Mouse (Mus musculus): ENCODE measurements around the gene Nckap5l. TPM values are rescaled to one million over a fixed set of nuclear protein-coding genes. Genes with fewer than 3 reads are reported as not detected.
"Not testable (repeated sequence)": the region's sequence is repeated elsewhere in the genome, so short reads cannot be mapped to it uniquely, and the experiment has no call there.

The Nckap5l gene
- polyA plus RNA-seq, 1 experiment, result 4.0 TPM

GRCm38 (mm10) chr15:99456338-99456962 lies 1.1 kb downstream of the Nckap5l start:
- Histone ChIP-seq H3K27ac (ENCODE audit: control insufficient read depth, insufficient read depth, low read depth, low read length, poor library complexity) (no peak overlapping the region; the same call in 1 of the 2 replicates), H3K4me1 (ENCODE audit: control insufficient read depth, insufficient read depth, low read length) (no peaks in the 10 kb centered on the region; the same call in 1 of the 2 replicates), H3K4me3 (replicated peaks; ENCODE audit: control insufficient read depth, low read depth, low read length) (peak overlapping the region; percentile 37)
- 18% methylated on average over 7 of the region's 7 CpGs for WGBS
- TF ChIP-seq POLR2A (IDR thresholded peaks at IDR 0.05; ENCODE audit: borderline replicate concordance, control insufficient read depth, low read depth, low read length) (no peak), CTCF (IDR thresholded peaks at IDR 0.05; ENCODE audit: control insufficient read depth, insufficient read depth, low read length) (no peak)

- no peak for TF ChIP-seq POLR2A (IDR thresholded peaks at IDR 0.05; ENCODE audit: borderline replicate concordance, control insufficient read depth, low read depth, low read length)
- TF ChIP-seq CTCF (IDR thresholded peaks at IDR 0.05; ENCODE audit: control insufficient read depth, insufficient read depth, low read length), result no peak
- no peaks in the 10 kb centered on the region; the same call in none of the 2 replicates for H3K4me1 ChIP-seq (ENCODE audit: control insufficient read depth, insufficient read depth, low read length)
- 82% methylated on average over 3 of the region's 3 CpGs for WGBS
- H3K4me3 ChIP-seq (replicated peaks; ENCODE audit: control insufficient read depth, low read depth, low read length), result no peak overlapping the region
- H3K27ac ChIP-seq (ENCODE audit: control insufficient read depth, insufficient read depth, low read depth, low read length, poor library complexity), result no peak overlapping the region
Measured at GRCm38 (mm10) chr15:99455415-99455814, 2.1 kb downstream of the Nckap5l start.

GRCm38 (mm10) chr15:99454585-99455279 lies 2.8 kb downstream of the Nckap5l start:
- Histone ChIP-seq H3K4me1 (ENCODE audit: control insufficient read depth, insufficient read depth, low read length) (no peaks in the 10 kb centered on the region; the same call in none of the 2 replicates), H3K27ac (ENCODE audit: control insufficient read depth, insufficient read depth, low read depth, low read length, poor library complexity) (no peak overlapping the region), H3K4me3 (replicated peaks; ENCODE audit: control insufficient read depth, low read depth, low read length) (no peak overlapping the region)
- TF ChIP-seq POLR2A (IDR thresholded peaks at IDR 0.05; ENCODE audit: borderline replicate concordance, control insufficient read depth, low read depth, low read length) (no peak), CTCF (IDR thresholded peaks at IDR 0.05; ENCODE audit: control insufficient read depth, insufficient read depth, low read length) (no peak)
- 75% methylated on average over 7 of the region's 7 CpGs for WGBS

- peaks cover 6% of the 10 kb centered on the region for H3K4me1 ChIP-seq (ENCODE audit: control insufficient read depth, insufficient read depth, low read length)
- no peak overlapping the region for H3K27ac ChIP-seq (ENCODE audit: control insufficient read depth, insufficient read depth, low read depth, low read length, poor library complexity)
- H3K4me3 ChIP-seq (replicated peaks; ENCODE audit: control insufficient read depth, low read depth, low read length), result no peak overlapping the region
- 81% methylated on average over 11 of the region's 11 CpGs for WGBS
- no peak for TF ChIP-seq CTCF (IDR thresholded peaks at IDR 0.05; ENCODE audit: control insufficient read depth, insufficient read depth, low read length)
- TF ChIP-seq POLR2A (IDR thresholded peaks at IDR 0.05; ENCODE audit: borderline replicate concordance, control insufficient read depth, low read depth, low read length), result no peak
Measured at GRCm38 (mm10) chr15:99453153-99453900, 4.2 kb downstream of the Nckap5l start.

DNA sequence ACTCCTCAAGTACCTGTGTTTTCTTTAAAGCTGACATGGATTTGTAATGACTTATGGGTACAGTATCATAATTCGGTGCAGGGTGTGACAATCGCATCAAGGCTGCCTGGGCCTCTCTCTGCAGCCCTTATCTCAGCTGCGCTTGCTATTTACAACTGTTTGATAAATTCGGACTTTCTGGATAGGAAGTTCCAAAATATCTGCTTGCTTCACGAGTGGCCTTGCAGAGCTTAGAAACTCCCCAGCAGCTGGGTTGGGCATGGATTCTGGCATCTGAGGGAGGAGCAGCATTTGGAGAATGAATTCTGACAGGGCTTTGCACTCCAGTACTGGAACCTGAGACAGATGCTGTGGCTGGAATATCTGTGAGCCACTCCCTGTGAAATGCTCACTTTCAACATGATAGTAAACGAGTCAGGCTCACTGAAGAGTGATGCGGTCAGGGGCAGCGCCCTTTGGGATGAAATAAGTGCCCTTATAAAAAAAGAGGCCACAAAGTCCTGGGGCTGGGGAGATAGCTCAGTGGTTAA lies 7.7 kb downstream of the Nckap5l start:
- WGBS, result 42% methylated on average over 8 of the region's 8 CpGs
- Histone ChIP-seq H3K27ac (ENCODE audit: control insufficient read depth, insufficient read depth, low read depth, low read length, poor library complexity) (no peak overlapping the region; the same call in 1 of the 2 replicates), H3K4me1 (ENCODE audit: control insufficient read depth, insufficient read depth, low read length) (peaks cover 6% of the 10 kb centered on the region), H3K4me3 (replicated peaks; ENCODE audit: control insufficient read depth, low read depth, low read length) (no peak overlapping the region)
- TF ChIP-seq CTCF (IDR thresholded peaks at IDR 0.05; ENCODE audit: control insufficient read depth, insufficient read depth, low read length) (no peak), POLR2A (IDR thresholded peaks at IDR 0.05; ENCODE audit: borderline replicate concordance, control insufficient read depth, low read depth, low read length) (no peak)

- WGBS, result 10% methylated on average over 9 of the region's 9 CpGs
- H3K4me1 ChIP-seq (ENCODE audit: control insufficient read depth, insufficient read depth, low read length), result peaks cover 6% of the 10 kb centered on the region
- no peak for TF ChIP-seq POLR2A (IDR thresholded peaks at IDR 0.05; ENCODE audit: borderline replicate concordance, control insufficient read depth, low read depth, low read length)
- TF ChIP-seq CTCF (IDR thresholded peaks at IDR 0.05; ENCODE audit: control insufficient read depth, insufficient read depth, low read length), result no peak
- no peak overlapping the region for H3K4me3 ChIP-seq (replicated peaks; ENCODE audit: control insufficient read depth, low read depth, low read length)
- H3K27ac ChIP-seq (ENCODE audit: control insufficient read depth, insufficient read depth, low read depth, low read length, poor library complexity), result no peak overlapping the region; the same call in 1 of the 2 replicates
Measured at GRCm38 (mm10) chr15:99449131-99449750, 8.3 kb downstream of the Nckap5l start.

GRCm38 (mm10) chr15:99446136-99446535 lies 11.4 kb downstream of the Nckap5l start:
- not testable (repeated sequence) for H3K4me3 ChIP-seq (replicated peaks; ENCODE audit: control insufficient read depth, low read depth, low read length); H3K27ac ChIP-seq (ENCODE audit: control insufficient read depth, insufficient read depth, low read depth, low read length, poor library complexity); H3K4me1 ChIP-seq (ENCODE audit: control insufficient read depth, insufficient read depth, low read length)
- 80% methylated on average over 10 of the region's 10 CpGs for WGBS

- Histone ChIP-seq H3K4me3 (replicated peaks; ENCODE audit: control insufficient read depth, low read depth, low read length) (no peak overlapping the region), H3K27ac (ENCODE audit: control insufficient read depth, insufficient read depth, low read depth, low read length, poor library complexity) (no peak overlapping the region), H3K4me1 (ENCODE audit: control insufficient read depth, insufficient read depth, low read length) (peaks cover 6% of the 10 kb centered on the region)
- TF ChIP-seq CTCF (IDR thresholded peaks at IDR 0.05; ENCODE audit: control insufficient read depth, insufficient read depth, low read length), result no peak
- TF ChIP-seq POLR2A (IDR thresholded peaks at IDR 0.05; ENCODE audit: borderline replicate concordance, control insufficient read depth, low read depth, low read length), result no peak
- 73% methylated on average over 6 of the region's 6 CpGs for WGBS
Measured at GRCm38 (mm10) chr15:99445567-99445966, 12.0 kb downstream of the Nckap5l start.

All from bone marrow, adult 2 months (tissue).